Mouse (Mus musculus) induced T-regulatory cell, adult 2 months (primary cell): ENCODE data around the gene Adgra3.

ENCODE experiments used
- DNase-seq: peaks from one replicate; pipeline ENCODE4 v3.0.0-alpha.2; 2012; ENCODE audit warnings: low read depth

Gene Adgra3

GRCm38 (mm10) chr5:50058421-50059286 lies at the start of gene Adgra3:
TSS of gene Adgra3 (minus strand) at chr5:50059006.
- DNase-seq: peak; percentile 7

- no peak for DNase-seq
Observed at GRCm38 (mm10) chr5:50083441-50083840, 24.6 kb upstream of the Adgra3 start.

DNA sequence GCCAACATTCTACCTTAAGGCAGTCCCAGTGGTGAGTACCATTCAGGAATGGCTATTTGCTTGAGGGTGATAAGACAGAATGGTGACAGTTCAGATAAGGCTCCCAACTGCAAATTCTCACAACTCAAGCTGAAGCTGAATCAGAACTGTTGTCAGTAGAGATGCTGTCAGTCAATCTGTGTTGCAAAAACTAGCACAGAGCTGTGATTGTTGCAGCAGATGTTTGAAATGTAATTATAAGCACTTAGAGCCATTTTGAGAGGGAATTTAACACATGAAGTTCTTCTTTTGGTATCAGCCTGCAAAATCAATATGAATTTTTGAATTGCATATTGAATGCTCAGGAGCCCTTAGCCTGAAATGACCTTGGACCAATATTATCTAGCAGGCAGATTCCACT lies 15.4 kb upstream of the Adgra3 start:
- DNase-seq: no peak

DNA sequence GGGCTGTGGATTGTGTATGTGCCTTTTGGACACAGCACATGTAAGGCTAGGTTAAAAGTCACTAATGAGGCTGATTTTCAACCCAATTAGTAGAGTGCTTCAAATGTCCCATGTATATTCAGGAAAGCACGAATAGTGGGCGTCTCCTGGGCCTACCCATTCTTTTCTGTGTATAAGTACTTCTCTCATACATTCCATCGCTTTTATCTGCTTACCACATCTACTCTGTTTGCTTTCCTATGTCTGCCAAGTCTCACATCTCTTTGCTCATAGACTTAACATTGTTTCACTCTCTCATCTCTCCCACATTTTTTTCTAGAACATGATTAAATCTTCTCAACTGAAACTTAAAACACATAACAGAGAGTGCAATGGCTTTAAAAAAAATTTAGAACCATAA lies 5.4 kb upstream of the Adgra3 start:
- DNase-seq: no peak

DNA sequence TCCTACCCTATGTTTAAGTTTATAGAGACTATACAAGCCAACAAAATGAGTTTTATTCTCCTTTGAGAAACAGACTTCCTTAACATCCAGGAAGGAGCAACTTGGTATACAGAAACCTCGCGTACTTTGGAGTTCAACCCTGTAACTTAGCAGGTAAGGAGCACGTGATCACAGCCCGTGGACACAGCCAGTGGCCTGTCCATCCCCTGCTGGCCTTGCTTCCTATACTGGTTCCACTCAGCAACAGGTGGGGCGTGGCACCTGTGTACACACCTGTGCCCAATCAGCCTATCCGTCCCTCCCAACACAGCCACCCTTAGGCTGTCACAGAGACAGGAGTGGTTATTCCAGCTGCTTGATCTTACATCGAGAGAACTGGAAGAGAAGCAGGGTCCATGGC lies 780 bp upstream of the Adgra3 start:
- no peak for DNase-seq

- no peak for DNase-seq
Observed at GRCm38 (mm10) chr5:50057612-50058420, 990 bp downstream of the Adgra3 start.

- no peak for DNase-seq
Observed at GRCm38 (mm10) chr5:50052456-50052855, 6.3 kb downstream of the Adgra3 start.

GRCm38 (mm10) chr5:50050668-50051425 lies 8.0 kb downstream of the Adgra3 start:
- no peak for DNase-seq

- no peak for DNase-seq
Observed at GRCm38 (mm10) chr5:50050037-50050436, 8.8 kb downstream of the Adgra3 start.

- no peak for DNase-seq
Observed at GRCm38 (mm10) chr5:50049506-50049905, 9.3 kb downstream of the Adgra3 start.

DNA sequence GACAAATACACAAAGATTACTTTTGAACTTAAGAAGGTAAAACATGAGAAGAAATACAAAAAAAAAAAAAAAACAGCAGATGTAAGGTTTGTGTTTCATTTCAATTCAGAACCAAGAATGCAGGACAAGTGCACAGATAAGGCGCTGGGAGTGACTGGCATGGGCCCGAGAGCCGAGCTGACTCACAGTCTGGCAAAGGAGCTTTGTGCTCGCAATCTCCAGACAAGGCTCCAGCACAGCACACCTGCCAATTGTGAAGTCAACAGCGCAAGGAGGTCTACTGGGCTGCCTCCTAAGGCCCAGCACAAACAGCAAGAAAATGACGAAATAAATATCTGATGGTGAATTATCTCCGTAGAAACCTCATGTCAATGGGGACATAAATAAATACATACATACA lies 9.8 kb downstream of the Adgra3 start:
- DNase-seq: no peak

DNA sequence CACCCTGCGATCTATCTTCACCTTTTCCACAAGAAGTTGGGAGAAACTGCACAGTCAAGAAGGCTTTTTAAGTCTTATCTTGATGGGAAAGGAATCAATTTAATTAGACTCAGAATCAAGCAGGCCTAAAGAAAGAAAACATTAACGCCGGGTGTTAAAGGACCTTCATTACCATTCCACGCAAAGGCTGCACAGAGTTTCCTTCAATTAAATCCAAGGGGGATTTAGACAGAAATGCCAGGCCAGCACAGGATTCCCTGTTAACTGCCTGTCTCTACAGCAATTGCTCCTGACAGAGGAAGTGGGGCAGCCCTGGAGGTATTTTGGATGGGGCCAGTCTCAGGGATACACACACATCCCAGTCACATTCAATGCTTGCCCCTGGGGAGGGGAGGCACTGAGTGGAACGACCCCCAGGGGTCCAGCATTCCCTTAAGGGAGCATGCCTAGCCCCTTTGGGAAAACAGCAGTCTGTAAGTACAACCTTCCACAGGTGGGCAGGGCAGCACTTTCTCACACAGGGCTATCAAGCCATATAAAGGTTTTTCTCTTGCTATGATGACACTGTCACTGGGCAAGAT lies 10.4 kb downstream of the Adgra3 start:
- DNase-seq: no peak

DNA sequence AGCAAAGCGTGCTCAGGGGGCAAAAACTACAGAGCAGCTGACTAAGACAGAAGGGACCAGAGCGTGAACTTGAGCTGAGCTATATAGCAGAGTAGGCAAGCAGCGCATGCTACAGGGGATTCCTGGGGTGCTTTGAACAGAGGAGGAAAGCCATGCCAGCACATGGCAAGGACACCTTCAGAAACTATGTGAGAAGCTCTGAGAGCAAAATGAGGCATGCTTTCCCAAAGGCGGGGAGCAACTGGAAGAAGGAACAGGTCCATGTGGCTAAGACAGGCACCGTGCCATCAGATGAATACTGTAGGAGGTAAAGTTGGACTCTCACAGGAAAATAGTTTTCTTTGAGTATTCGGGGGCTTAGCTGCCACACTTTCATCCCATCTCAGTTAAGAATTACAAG lies 13.6 kb downstream of the Adgra3 start:
- no peak for DNase-seq

- no peak for DNase-seq
Observed at GRCm38 (mm10) chr5:50043677-50044076, 15.1 kb downstream of the Adgra3 start.

DNA sequence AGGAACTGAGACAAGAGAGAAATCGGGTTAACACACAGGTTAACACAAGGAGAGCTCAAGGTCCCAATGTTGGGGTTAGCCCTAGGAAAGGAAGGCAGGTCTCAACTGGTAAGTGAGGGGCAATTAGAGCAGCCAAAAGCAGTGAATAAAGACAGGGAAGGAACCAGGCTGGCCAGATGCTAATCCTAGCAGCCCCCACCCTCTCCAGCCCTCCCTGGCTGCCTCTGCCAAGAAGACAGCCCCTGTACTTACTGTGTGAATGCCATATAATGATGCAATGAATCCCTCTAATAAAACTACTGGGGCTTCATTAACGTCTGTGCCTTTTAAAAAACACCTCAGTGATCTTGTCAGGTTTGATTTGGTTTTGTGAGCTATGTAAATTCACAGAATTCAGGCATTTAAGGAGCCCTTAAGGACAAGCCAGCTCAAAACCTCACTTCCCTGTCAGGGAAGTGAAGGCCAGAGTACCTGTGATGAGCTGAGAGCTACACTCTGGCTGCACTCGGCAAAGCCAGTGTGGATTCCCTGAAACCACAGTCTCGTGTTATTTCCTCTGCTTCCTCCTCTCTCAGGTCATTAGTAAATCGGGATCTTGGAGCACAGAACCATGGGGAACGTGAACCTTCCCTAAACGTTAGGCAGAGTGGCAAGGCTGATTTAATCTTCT lies 16.4 kb downstream of the Adgra3 start:
- DNase-seq: no peak

GRCm38 (mm10) chr5:50039521-50039920 lies 19.3 kb downstream of the Adgra3 start:
- DNase-seq: no peak

GRCm38 (mm10) chr5:50037666-50038065 lies 21.1 kb downstream of the Adgra3 start:
- DNase-seq: no peak

GRCm38 (mm10) chr5:50034900-50035514 lies 23.8 kb downstream of the Adgra3 start:
- no peak for DNase-seq

GRCm38 (mm10) chr5:50034231-50034630 lies 24.6 kb downstream of the Adgra3 start:
- DNase-seq: no peak

GRCm38 (mm10) chr5:50033660-50034059 lies 25.1 kb downstream of the Adgra3 start:
- no peak for DNase-seq

DNA sequence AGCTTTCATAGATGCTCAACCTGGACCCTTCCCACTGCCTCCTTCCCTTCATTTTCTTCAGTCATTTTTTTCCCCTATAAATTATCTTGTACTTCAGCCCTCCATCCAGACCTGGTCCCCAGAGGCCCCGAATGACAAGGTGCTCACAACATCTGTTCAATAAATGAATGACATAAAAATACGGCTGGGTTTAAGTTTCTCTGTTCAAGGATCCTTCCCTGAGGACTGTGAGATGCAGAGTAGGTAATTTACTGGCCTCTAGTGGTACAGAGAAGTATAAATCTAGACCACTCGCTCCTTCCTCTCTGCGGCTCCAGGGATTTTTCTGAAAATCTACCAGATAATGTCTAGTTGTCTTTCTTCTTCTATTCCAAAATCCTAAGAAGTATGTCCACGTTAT lies 26.5 kb downstream of the Adgra3 start:
- DNase-seq: no peak
